Mouse (Mus musculus) Muller cell, postnatal 12 days (primary cell): ENCODE results near the gene Mesp1.
A peak's percentile ranks its signal among the peaks of the same experiment; 100 is the strongest.

Source experiments
- DNase-seq: peaks from one replicate; pipeline ENCODE4 v3.0.0-alpha.2; 2015; ENCODE audit errors: inconsistent ontology term

The Mesp1 gene

GRCm38 (mm10) chr7:79793688-79794087, at the start of gene Mesp1:
Gene Mesp1 (minus strand): TSS chr7:79793788.
- DNase-seq: no peak

GRCm38 (mm10) chr7:79842163-79842562, 48.6 kb upstream of the Mesp1 start:
- DNase-seq: no peak

GRCm38 (mm10) chr7:79837247-79837646, 43.7 kb upstream of the Mesp1 start:
- DNase-seq: no peak

- DNase-seq: no peak
Measured at GRCm38 (mm10) chr7:79835196-79835595, 41.6 kb upstream of the Mesp1 start.

- peak; percentile 30 for DNase-seq
Measured at GRCm38 (mm10) chr7:79832980-79833379, 39.4 kb upstream of the Mesp1 start.

- no peak for DNase-seq
Measured at GRCm38 (mm10) chr7:79831585-79831984, 38.0 kb upstream of the Mesp1 start.

GRCm38 (mm10) chr7:79831145-79831544, 37.6 kb upstream of the Mesp1 start:
- DNase-seq: no peak

- DNase-seq: no peak
Measured at GRCm38 (mm10) chr7:79828341-79828740, 34.8 kb upstream of the Mesp1 start.

GRCm38 (mm10) chr7:79822092-79822695, 28.6 kb upstream of the Mesp1 start:
- DNase-seq: no peak

GRCm38 (mm10) chr7:79819996-79820395, 26.4 kb upstream of the Mesp1 start:
- no peak for DNase-seq

- no peak for DNase-seq
Measured at GRCm38 (mm10) chr7:79819515-79819914, 25.9 kb upstream of the Mesp1 start.

- no peak for DNase-seq
Measured at GRCm38 (mm10) chr7:79818321-79818720, 24.7 kb upstream of the Mesp1 start.

- DNase-seq: no peak
Measured at GRCm38 (mm10) chr7:79813409-79813808, 19.8 kb upstream of the Mesp1 start.

- DNase-seq: peak; percentile 66
Measured at GRCm38 (mm10) chr7:79810611-79811506, 17.3 kb upstream of the Mesp1 start, which contains the start of gene Mesp2. Gene Mesp2 (plus strand): TSS chr7:79810727.

- DNase-seq: no peak
Measured at GRCm38 (mm10) chr7:79808561-79808960, 15.0 kb upstream of the Mesp1 start.

- no peak for DNase-seq
Measured at GRCm38 (mm10) chr7:79803887-79804286, 10.3 kb upstream of the Mesp1 start.

- no peak for DNase-seq
Measured at GRCm38 (mm10) chr7:79802037-79802436, 8.4 kb upstream of the Mesp1 start.

- no peak for DNase-seq
Measured at GRCm38 (mm10) chr7:79801391-79801790, 7.8 kb upstream of the Mesp1 start.

GRCm38 (mm10) chr7:79800336-79800735, 6.7 kb upstream of the Mesp1 start:
- DNase-seq: no peak

GRCm38 (mm10) chr7:79799506-79799905, 5.9 kb upstream of the Mesp1 start:
- DNase-seq: no peak

- DNase-seq: peak; percentile 67
Measured at GRCm38 (mm10) chr7:79799048-79799447, 5.5 kb upstream of the Mesp1 start.

- no peak for DNase-seq
Measured at GRCm38 (mm10) chr7:79798606-79799005, 5.0 kb upstream of the Mesp1 start.
